Mouse (Mus musculus) kidney, embryonic 15.5 days (tissue): Measurements from ENCODE around the gene Ube2n. TPM values are rescaled to one million over a fixed set of nuclear protein-coding genes. Genes with fewer than 3 reads are reported as not detected.

Experiments
- ATAC-seq: fragments of 200-750 bp; cut with Nextera tagmentation; replicated peaks from 2 replicates; pipeline ENCODE4 v1.8.0; 2017; ENCODE audit warnings: moderate TSS enrichment; ENCODE audit not compliant: low FRiP score
- H3K27ac ChIP-seq: fragments of 300-500 bp; sonication (generic); 2 replicates; pipeline ENCODE4 v1.5.1; 2015; ENCODE audit warnings: mild to moderate bottlenecking, inconsistent platforms
- H3K27me3 ChIP-seq: fragments of 300-500 bp; sonication (generic); 2 replicates; pipeline ENCODE4 v1.6.1; 2015; ENCODE audit warnings: inconsistent platforms
- H3K36me3 ChIP-seq: fragments of 300-500 bp; sonication (generic); 2 replicates; pipeline ENCODE4 v1.6.1; 2015; ENCODE audit warnings: inconsistent platforms
- H3K4me1 ChIP-seq: fragments of 300-500 bp; sonication (generic); 2 replicates; pipeline ENCODE4 v1.6.1; 2015; ENCODE audit warnings: inconsistent platforms
- H3K4me2 ChIP-seq: fragments of 300-500 bp; sonication (generic); 2 replicates; pipeline ENCODE4 v1.6.1; 2015; ENCODE audit warnings: moderate library complexity, mild to moderate bottlenecking, inconsistent platforms
- H3K4me3 ChIP-seq: fragments of 300-500 bp; sonication (generic); replicated peaks from 2 replicates; pipeline ENCODE4 v1.5.1; 2015; ENCODE audit warnings: mild to moderate bottlenecking, inconsistent platforms
- H3K9ac ChIP-seq: fragments of 300-500 bp; sonication (generic); 2 replicates; pipeline ENCODE4 v1.6.1; 2015; ENCODE audit warnings: mild to moderate bottlenecking, inconsistent platforms
- H3K9me3 ChIP-seq: fragments of 300-500 bp; sonication (generic); replicated peaks from 2 replicates; pipeline ENCODE4 v1.6.1; 2016; ENCODE audit warnings: inconsistent platforms
- WGBS: fragments of 180-500 bp; shearing (Covaris S2); methylation state at CpG from one replicate; pipeline ENCODE4 v1.1.7; 2015; ENCODE audit warnings: mixed read lengths; 5-methylcytosine and 5-hydroxymethylcytosine counted together
- polyA plus RNA-seq: library from polyadenylated mRNA; unstranded; fragments of >200 nt; fragmentation: Nextera tagmentation; extraction: Ambion mirVana; gene quantifications from 2 replicates; pipeline ENCODE4 v1.2.1, GENCODE M21; 2015

The Ube2n gene
- polyA plus RNA-seq, 1 experiment from 2014 or later: 347 TPM

GRCm38 (mm10) chr10:95562395-95562794 is 47.5 kb downstream of the Ube2n start:
- Histone ChIP-seq H3K9me3 (no peaks in the 10 kb centered on the region), H3K36me3 (peaks cover 7% of the 10 kb centered on the region), H3K4me1 (peaks cover 57% of the 10 kb centered on the region), H3K27me3 (no peaks in the 10 kb centered on the region), H3K4me2 (peak overlapping the region; percentile 75), H3K27ac (peak overlapping the region; percentile 93; the same call in 1 of the 2 replicates), H3K4me3 (peak overlapping the region; percentile 94), H3K9ac (peak overlapping the region; percentile 97)
- ATAC-seq: no peak
- WGBS: 3% methylated on average over 8 of the region's 8 CpGs

GRCm38 (mm10) chr10:95562859-95563841 is 48.2 kb downstream of the Ube2n start:
- ATAC-seq: peak; percentile 44
- under 1% methylated on average over 65 of the region's 65 CpGs for WGBS
- H3K9me3 ChIP-seq: no peaks in the 10 kb centered on the region

GRCm38 (mm10) chr10:95563851-95564845 is 49.2 kb downstream of the Ube2n start, which contains the start of gene Nudt4:
Gene Nudt4, minus strand, starts transcription at chr10:95564146.
- Histone ChIP-seq H3K27ac (peak within 1 kb of the TSS; percentile 93), H3K4me2 (peak within 1 kb of the TSS; percentile 75), H3K4me3 (peak within 1 kb of the TSS; percentile 94), H3K4me1 (peaks cover 55% of the 10 kb centered on the region), H3K36me3 (no peaks in the 10 kb centered on the region), H3K9ac (peak within 1 kb of the TSS; percentile 97), H3K27me3 (no peaks in the 10 kb centered on the region), H3K9me3 (no peaks in the 10 kb centered on the region)
- WGBS: 2% methylated on average over 86 of the region's 97 CpGs
- peak; percentile 91 for ATAC-seq

More at GRCm38 (mm10) chr10:95562859-95563841, 48.2 kb downstream of the Ube2n start:
- peak overlapping the region; percentile 97 for H3K9ac ChIP-seq
- peak overlapping the region; percentile 93 for H3K27ac ChIP-seq
- peaks cover 58% of the 10 kb centered on the region for H3K4me1 ChIP-seq
- peak overlapping the region; percentile 94 for H3K4me3 ChIP-seq
- H3K36me3 ChIP-seq: 0 out of 2 replicates have a peak, but pooled peaks cover 2% of the 10 kb centered on the region
- peak overlapping the region; percentile 75 for H3K4me2 ChIP-seq
- no peaks in the 10 kb centered on the region for H3K27me3 ChIP-seq

GRCm38 (mm10) chr10:95565156-95565854 is 50.4 kb downstream of the Ube2n start:
- H3K4me3 ChIP-seq: no peak overlapping the region
- H3K27ac ChIP-seq: peak overlapping the region; percentile 66
- H3K9ac ChIP-seq: no peak overlapping the region
- peak overlapping the region; percentile 30 for H3K4me2 ChIP-seq
- no peaks in the 10 kb centered on the region for H3K9me3 ChIP-seq
- peaks cover 45% of the 10 kb centered on the region for H3K4me1 ChIP-seq
- WGBS: 25% methylated on average over 14 of the region's 14 CpGs
- no peaks in the 10 kb centered on the region for H3K27me3 ChIP-seq
- no peak for ATAC-seq
- no peaks in the 10 kb centered on the region for H3K36me3 ChIP-seq

- Histone ChIP-seq H3K4me3 (no peak overlapping the region), H3K9ac (no peak overlapping the region), H3K36me3 (no peaks in the 10 kb centered on the region), H3K4me2 (no peak overlapping the region), H3K4me1 (peaks cover 33% of the 10 kb centered on the region), H3K27me3 (no peaks in the 10 kb centered on the region), H3K9me3 (no peaks in the 10 kb centered on the region), H3K27ac (peak overlapping the region; percentile 75)
- ATAC-seq: no peak
- 85% methylated on average over 3 of the region's 3 CpGs for WGBS
Measured at GRCm38 (mm10) chr10:95566786-95567185, 51.8 kb downstream of the Ube2n start.

GRCm38 (mm10) chr10:95567550-95567949 is 52.6 kb downstream of the Ube2n start:
- peak; percentile 57 for ATAC-seq
- Histone ChIP-seq H3K36me3 (no peaks in the 10 kb centered on the region), H3K27me3 (no peaks in the 10 kb centered on the region), H3K4me1 (peaks cover 30% of the 10 kb centered on the region), H3K9ac (no peak overlapping the region), H3K9me3 (no peaks in the 10 kb centered on the region), H3K4me3 (no peak overlapping the region), H3K27ac (peak overlapping the region; percentile 75), H3K4me2 (no peak overlapping the region)
- 31% methylated on average over 5 of the region's 5 CpGs for WGBS

GRCm38 (mm10) chr10:95568016-95568415 is 53.1 kb downstream of the Ube2n start:
- H3K4me1 ChIP-seq: peaks cover 30% of the 10 kb centered on the region

GRCm38 (mm10) chr10:95569441-95569840 is 54.5 kb downstream of the Ube2n start:
- WGBS: 69% methylated on average over 2 of the region's 2 CpGs

More at GRCm38 (mm10) chr10:95568016-95568415, 53.1 kb downstream of the Ube2n start:
- no peak overlapping the region for H3K9ac ChIP-seq
- H3K36me3 ChIP-seq: no peaks in the 10 kb centered on the region
- WGBS: 49% methylated on average over 6 of the region's 6 CpGs
- peak overlapping the region; percentile 75 for H3K27ac ChIP-seq
- ATAC-seq: no peak; the same call in 1 of the 2 replicates
- no peaks in the 10 kb centered on the region for H3K27me3 ChIP-seq
- no peak overlapping the region for H3K4me2 ChIP-seq
- H3K4me3 ChIP-seq: no peak overlapping the region
- H3K9me3 ChIP-seq: no peaks in the 10 kb centered on the region

GRCm38 (mm10) chr10:95574994-95575393 is 60.0 kb downstream of the Ube2n start:
- ATAC-seq: no peak
- no peaks in the 10 kb centered on the region for H3K27me3 ChIP-seq
- no peak overlapping the region for H3K4me2 ChIP-seq
- no peak overlapping the region for H3K9ac ChIP-seq
- H3K36me3 ChIP-seq: no peaks in the 10 kb centered on the region
- no peaks in the 10 kb centered on the region for H3K9me3 ChIP-seq
- no peak overlapping the region for H3K4me3 ChIP-seq
- peaks cover 6% of the 10 kb centered on the region; the same call in 1 of the 2 replicates for H3K4me1 ChIP-seq
- no peak overlapping the region for H3K27ac ChIP-seq
- WGBS: 63% methylated on average over 4 of the region's 4 CpGs

More at GRCm38 (mm10) chr10:95569441-95569840, 54.5 kb downstream of the Ube2n start:
- no peak overlapping the region for H3K4me3 ChIP-seq
- H3K27me3 ChIP-seq: no peaks in the 10 kb centered on the region
- no peaks in the 10 kb centered on the region for H3K36me3 ChIP-seq
- ATAC-seq: no peak
- H3K27ac ChIP-seq: no peak overlapping the region
- no peak overlapping the region for H3K9ac ChIP-seq
- H3K4me1 ChIP-seq: peaks cover 28% of the 10 kb centered on the region
- H3K9me3 ChIP-seq: no peaks in the 10 kb centered on the region
- no peak overlapping the region for H3K4me2 ChIP-seq

GRCm38 (mm10) chr10:95575839-95576380 is 61.0 kb downstream of the Ube2n start:
- Histone ChIP-seq H3K27me3 (no peaks in the 10 kb centered on the region), H3K4me2 (no peak overlapping the region), H3K9me3 (no peaks in the 10 kb centered on the region), H3K9ac (no peak overlapping the region), H3K4me1 (peaks cover 6% of the 10 kb centered on the region; the same call in 1 of the 2 replicates), H3K27ac (no peak overlapping the region), H3K36me3 (no peaks in the 10 kb centered on the region), H3K4me3 (no peak overlapping the region)
- WGBS: 83% methylated on average over 10 of the region's 10 CpGs
- ATAC-seq: no peak
